Mouse (Mus musculus) stomach, embryonic 16.5 days (tissue): Measurements from ENCODE around the gene Tmem161a. TPM values are rescaled to one million over a fixed set of nuclear protein-coding genes. Genes with fewer than 3 reads are reported as not detected.
A peak's percentile ranks its signal among the peaks of the same experiment; 100 is the strongest.

Experiments
- ATAC-seq: fragments of 200-750 bp; cut with Nextera tagmentation; 2 replicates; pipeline ENCODE4 v1.8.0; 2017; ENCODE audit warnings: moderate number of reproducible peaks, moderate TSS enrichment; ENCODE audit not compliant: insufficient read depth, low FRiP score
- H3K27ac ChIP-seq: fragments of 300-500 bp; sonication (generic); 2 replicates; pipeline ENCODE4 v1.5.1; 2014; ENCODE audit warnings: low read length
- H3K27me3 ChIP-seq: fragments of 300-500 bp; sonication (generic); 2 replicates; pipeline ENCODE4 v1.6.1; 2014; ENCODE audit warnings: low read length, control low read depth, mixed read lengths; ENCODE audit not compliant: control insufficient read depth, insufficient read depth
- H3K36me3 ChIP-seq: fragments of 300-500 bp; sonication (generic); 2 replicates; pipeline ENCODE4 v1.6.1; 2014; ENCODE audit warnings: low read length; ENCODE audit not compliant: control insufficient read depth, insufficient read depth
- H3K4me1 ChIP-seq: fragments of 300-500 bp; sonication (generic); 2 replicates; pipeline ENCODE4 v1.6.1; 2014; ENCODE audit warnings: low read length, control low read depth, mixed read lengths; ENCODE audit not compliant: control insufficient read depth, insufficient read depth
- H3K4me2 ChIP-seq: fragments of 300-500 bp; sonication (generic); 2 replicates; pipeline ENCODE4 v1.6.1; 2014; ENCODE audit warnings: low read depth, low read length, mixed read lengths
- H3K4me3 ChIP-seq: fragments of 300-500 bp; sonication (generic); replicated peaks from 2 replicates; pipeline ENCODE4 v1.5.1; 2014; ENCODE audit warnings: mild to moderate bottlenecking, low read length
- H3K9ac ChIP-seq: fragments of 300-500 bp; sonication (generic); 2 replicates; pipeline ENCODE4 v1.6.1; 2014; ENCODE audit warnings: low read length
- H3K9me3 ChIP-seq: fragments of 300-500 bp; sonication (generic); replicated peaks from 2 replicates; pipeline ENCODE4 v1.6.1; 2016; ENCODE audit warnings: low read length, control low read depth; ENCODE audit not compliant: control insufficient read depth
- WGBS: fragments of 180-500 bp; shearing (Covaris S2); extraction: QIAGEN DNeasy Blood & Tissue Kit; methylation state at CpG from one replicate; pipeline ENCODE4 v1.1.7; 2014; 5-methylcytosine and 5-hydroxymethylcytosine counted together
- polyA plus RNA-seq: library from polyadenylated mRNA; unstranded; fragments of >200 nt; fragmentation: Nextera tagmentation; extraction: Ambion mirVana; gene quantifications from 2 replicates; pipeline ENCODE4 v1.2.1, GENCODE M21; 2015

Gene Tmem161a
- polyA plus RNA-seq, 1 experiment from 2014 or later = 64.2 TPM

DNA sequence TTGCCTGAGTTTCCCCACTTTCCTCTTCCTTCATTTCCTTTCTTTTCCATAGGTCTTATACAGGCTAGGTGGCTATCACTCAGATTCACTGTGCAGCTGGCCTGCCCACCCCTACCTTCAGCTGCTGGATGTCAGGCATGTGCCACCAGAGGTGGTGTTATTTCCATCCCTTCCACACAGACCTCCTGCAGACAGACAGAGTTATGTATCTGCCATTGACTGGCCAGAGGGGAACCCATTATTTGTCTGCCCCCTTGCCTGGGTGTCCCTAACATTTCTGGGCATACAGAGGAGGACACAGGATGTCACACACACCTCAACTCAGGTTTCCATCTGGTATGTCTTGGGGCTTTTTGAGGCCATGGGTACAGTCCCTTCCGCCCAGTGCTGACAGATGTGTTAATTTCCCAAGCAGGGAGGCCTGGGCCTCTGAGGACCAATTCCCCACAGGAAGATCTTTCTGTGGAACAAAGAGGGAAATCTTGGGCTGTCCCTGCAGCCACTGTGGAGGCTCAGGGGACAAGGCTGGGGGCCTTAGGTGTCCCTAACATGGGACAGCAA, 14.8 kb upstream of the Tmem161a start:
- no peak overlapping the region for H3K4me2 ChIP-seq
- no peak overlapping the region for H3K27ac ChIP-seq
- no peaks in the 10 kb centered on the region for H3K27me3 ChIP-seq
- H3K4me3 ChIP-seq = no peak overlapping the region
- 95% methylated on average over 1 of the region's 1 CpGs for WGBS
- H3K9me3 ChIP-seq = no peaks in the 10 kb centered on the region
- no peak overlapping the region for H3K9ac ChIP-seq
- H3K4me1 ChIP-seq = no peaks in the 10 kb centered on the region; the same call in 1 of the 2 replicates
- H3K36me3 ChIP-seq = no peaks in the 10 kb centered on the region
- no peak for ATAC-seq

DNA sequence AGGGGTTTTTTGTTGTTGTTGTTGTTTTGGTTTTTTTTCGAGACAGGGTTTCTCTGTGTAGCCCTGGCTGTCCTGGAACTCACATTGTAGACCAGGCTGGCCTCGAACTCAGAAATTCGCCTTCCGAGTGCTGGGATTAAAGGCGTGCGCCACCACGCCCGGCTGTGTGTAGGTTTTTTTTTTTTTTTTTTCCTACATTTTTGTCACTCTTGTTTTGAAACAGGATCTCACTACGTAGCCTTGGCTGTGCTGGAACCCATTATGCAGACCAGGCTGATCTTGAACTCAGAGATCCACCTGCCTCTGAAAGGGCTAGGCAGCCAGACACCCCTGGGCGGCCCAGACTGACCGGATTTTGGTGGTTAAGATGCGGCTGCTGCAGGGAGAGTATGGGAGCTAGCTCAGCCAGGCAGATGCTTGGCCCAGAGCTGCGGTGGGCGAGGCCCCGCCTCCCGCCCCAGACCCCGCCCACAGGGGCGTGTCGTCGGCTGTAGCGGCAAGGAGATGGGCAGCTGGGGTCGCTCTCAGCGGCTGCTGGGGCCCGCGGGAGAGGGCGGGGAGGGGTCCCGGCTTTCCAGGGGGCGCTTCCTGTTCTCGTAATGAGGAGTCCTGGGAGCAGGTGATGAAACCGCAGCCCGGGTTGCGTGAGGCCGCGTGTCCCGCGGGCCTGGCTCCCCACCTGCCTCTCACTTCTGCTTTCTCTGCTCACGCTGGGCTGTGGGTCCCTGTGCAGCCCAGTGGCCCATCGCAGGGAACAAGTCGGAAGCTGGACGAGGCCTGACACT, 13.9 kb upstream of the Tmem161a start:
- Histone ChIP-seq H3K4me2 (peak overlapping the region; percentile 75), H3K27me3 (no peaks in the 10 kb centered on the region), H3K9ac (peak overlapping the region; percentile 52), H3K27ac (no peak overlapping the region), H3K9me3 (no peaks in the 10 kb centered on the region), H3K4me3 (peak overlapping the region; percentile 49), H3K36me3 (no peaks in the 10 kb centered on the region), H3K4me1 (no peaks in the 10 kb centered on the region; the same call in 1 of the 2 replicates)
- ATAC-seq = peak; percentile 90
- 9% methylated on average over 40 of the region's 40 CpGs for WGBS

DNA sequence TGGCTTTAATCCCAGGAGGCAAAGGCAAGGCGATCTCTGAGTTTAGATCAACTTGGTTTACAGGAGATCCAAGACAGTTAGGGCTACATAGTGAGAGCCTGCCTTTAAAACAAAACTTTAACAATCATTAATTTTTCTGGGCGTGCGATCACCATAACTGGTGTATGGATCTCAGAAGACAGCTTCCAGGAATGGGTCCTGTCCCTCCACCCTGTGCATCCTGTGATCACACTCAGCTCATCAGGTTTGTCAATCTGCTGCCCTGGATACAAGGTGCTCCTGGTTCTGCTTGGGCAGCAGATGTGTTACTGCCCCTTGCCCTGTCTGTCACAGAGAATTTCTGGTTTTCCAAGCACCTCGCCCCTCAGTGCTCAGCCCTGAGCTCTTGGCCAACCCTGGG, 12.9 kb upstream of the Tmem161a start:
- Histone ChIP-seq H3K4me2 (no peak overlapping the region), H3K27me3 (no peaks in the 10 kb centered on the region; the same call in 1 of the 2 replicates), H3K4me3 (no peak overlapping the region), H3K9ac (no peak overlapping the region), H3K4me1 (no peaks in the 10 kb centered on the region; the same call in 1 of the 2 replicates), H3K36me3 (no peaks in the 10 kb centered on the region), H3K9me3 (no peaks in the 10 kb centered on the region), H3K27ac (no peak overlapping the region)
- no peak for ATAC-seq
- WGBS = 80% methylated on average over 4 of the region's 4 CpGs

DNA sequence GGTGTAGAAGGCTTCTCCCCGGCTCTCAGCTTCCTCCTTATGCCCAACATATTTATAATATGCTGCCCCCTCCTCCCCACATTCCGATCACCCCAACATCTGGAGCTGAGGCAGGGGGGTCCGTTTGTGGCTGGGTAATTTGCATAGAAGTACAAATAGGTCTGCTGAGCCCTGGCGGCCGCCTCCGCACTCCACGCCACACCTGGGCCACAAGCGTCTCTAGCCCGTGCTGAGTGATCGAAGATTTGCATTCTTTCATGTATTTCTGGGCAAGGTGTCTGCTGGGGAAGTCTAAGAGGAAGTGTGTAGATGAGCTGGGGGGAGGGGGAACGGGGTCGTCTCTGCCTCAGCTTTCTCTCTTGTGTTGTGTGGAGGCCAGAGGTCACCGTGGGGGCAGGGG, 12.1 kb upstream of the Tmem161a start:
- no peaks in the 10 kb centered on the region; the same call in 1 of the 2 replicates for H3K4me1 ChIP-seq
- no peak for ATAC-seq
- H3K27me3 ChIP-seq = no peaks in the 10 kb centered on the region; the same call in 1 of the 2 replicates
- 59% methylated on average over 13 of the region's 13 CpGs for WGBS
- no peak overlapping the region for H3K27ac ChIP-seq
- H3K36me3 ChIP-seq = no peaks in the 10 kb centered on the region
- no peak overlapping the region for H3K4me2 ChIP-seq
- no peaks in the 10 kb centered on the region for H3K9me3 ChIP-seq
- no peak overlapping the region for H3K9ac ChIP-seq
- H3K4me3 ChIP-seq = no peak overlapping the region

DNA sequence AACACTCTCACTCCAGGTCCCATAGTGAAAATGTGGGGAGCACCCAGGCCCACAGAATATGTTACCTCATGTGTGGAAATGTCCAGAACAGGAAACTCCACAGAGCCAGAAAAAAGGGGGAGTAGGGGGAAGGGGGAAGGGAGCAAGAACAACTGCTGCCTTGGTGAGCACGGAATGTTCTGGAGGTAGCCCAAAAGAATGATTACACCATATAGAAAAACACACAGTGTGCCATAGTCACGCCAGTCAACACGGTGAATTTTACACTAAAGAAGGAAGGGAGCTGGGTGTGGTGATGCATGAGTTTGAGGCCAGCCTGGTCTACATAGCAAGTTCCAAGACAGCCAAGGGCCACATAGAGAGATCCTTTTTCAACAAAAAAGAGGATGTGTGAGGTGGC, 8.8 kb upstream of the Tmem161a start:
- Histone ChIP-seq H3K27me3 (no peaks in the 10 kb centered on the region; the same call in 1 of the 2 replicates), H3K9me3 (no peaks in the 10 kb centered on the region), H3K36me3 (no peaks in the 10 kb centered on the region), H3K9ac (no peak overlapping the region), H3K4me3 (no peak overlapping the region), H3K27ac (no peak overlapping the region), H3K4me1 (peaks cover 7% of the 10 kb centered on the region), H3K4me2 (no peak overlapping the region)
- no peak for ATAC-seq
- WGBS = 78% methylated on average over 3 of the region's 3 CpGs

DNA sequence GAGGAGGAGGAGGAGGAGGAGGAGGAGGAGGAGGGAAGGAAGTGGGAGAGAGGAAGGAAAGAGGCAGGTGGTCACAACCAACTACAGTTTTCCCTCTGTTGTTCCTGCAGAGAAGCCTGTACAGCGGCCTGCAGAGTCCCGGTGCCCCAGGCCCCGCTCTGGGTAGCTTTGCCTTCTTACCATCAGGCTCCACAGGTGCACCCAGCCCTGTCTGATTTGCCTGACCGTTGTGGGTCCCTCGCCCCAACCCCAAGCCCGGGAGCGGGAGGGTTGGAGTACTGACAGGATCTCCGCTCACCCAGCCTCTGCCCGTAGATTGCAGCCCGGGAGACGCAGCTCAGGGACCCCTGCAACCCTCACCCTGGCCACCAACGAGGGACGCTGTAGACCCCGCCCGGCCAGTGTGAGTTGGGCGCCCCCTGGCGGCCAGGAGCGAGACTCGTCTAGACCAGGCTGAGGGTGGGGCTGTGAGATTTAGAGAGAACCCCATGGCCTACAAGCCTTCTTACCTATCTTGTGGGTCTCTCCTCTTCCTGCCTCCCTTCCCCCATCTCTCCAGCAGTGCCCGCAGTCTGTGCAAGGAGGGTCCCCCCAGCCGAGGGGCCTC, 5.5 kb upstream of the Tmem161a start:
- no peaks in the 10 kb centered on the region for H3K36me3 ChIP-seq
- H3K9ac ChIP-seq = peak overlapping the region; percentile 58
- ATAC-seq = peak; percentile 82
- peak overlapping the region; percentile 52 for H3K4me2 ChIP-seq
- H3K9me3 ChIP-seq = no peaks in the 10 kb centered on the region
- 3% methylated on average over 21 of the region's 21 CpGs for WGBS
- peaks cover 7% of the 10 kb centered on the region; the same call in 1 of the 2 replicates for H3K4me1 ChIP-seq
- H3K27ac ChIP-seq = no peak overlapping the region
- H3K27me3 ChIP-seq = no peaks in the 10 kb centered on the region; the same call in 1 of the 2 replicates
- peak overlapping the region; percentile 28; the same call in 1 of the 2 replicates for H3K4me3 ChIP-seq

DNA sequence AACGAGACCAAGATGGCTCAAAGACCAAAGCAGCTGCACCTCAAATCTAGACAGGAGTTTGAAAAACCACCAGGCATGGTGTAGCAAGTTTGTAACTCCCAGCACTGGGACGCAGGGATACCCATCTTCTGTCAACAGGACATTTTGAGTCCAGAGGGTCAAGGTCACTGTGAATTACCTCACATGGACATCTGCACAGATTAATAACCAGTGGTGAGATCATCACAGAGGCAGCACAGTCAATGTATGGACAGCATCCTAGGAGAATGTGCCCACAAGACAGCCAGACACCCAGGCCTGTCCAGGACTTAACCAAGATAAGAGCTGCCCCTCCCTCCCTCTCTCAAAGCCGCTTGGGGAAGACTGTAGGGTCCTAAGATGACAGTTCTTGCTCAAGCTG, 2.0 kb upstream of the Tmem161a start:
- Histone ChIP-seq H3K27ac (no peak overlapping the region), H3K9me3 (no peaks in the 10 kb centered on the region), H3K4me3 (no peak overlapping the region), H3K4me2 (no peak overlapping the region), H3K4me1 (peaks cover 18% of the 10 kb centered on the region), H3K27me3 (no peaks in the 10 kb centered on the region), H3K9ac (no peak overlapping the region), H3K36me3 (no peaks in the 10 kb centered on the region)
- no peak for ATAC-seq
- 79% methylated on average over 3 of the region's 3 CpGs for WGBS

DNA sequence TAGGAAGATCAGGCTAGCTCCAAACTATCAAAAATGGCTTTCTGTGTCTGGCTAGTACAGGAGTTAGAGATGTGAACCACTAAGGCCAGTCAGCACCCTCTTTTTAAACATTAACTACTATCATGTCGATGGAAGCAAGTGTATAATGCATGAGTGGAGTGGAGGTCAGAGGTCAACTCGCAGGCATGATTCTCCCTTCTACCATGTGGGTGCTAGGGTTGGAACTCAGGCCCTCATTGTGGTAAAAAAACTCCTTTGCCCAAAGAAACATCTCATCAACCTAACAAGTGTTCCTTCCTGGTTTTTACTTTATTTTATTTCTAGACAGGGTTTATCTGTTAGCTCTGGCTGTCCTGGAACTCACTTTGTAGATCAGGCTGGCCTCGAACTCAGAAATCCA, 1.4 kb upstream of the Tmem161a start:
- WGBS = 69% methylated on average over 3 of the region's 3 CpGs
- Histone ChIP-seq H3K4me2 (no peak overlapping the region), H3K27ac (no peak overlapping the region), H3K4me3 (no peak overlapping the region), H3K27me3 (no peaks in the 10 kb centered on the region), H3K9me3 (no peaks in the 10 kb centered on the region), H3K4me1 (peaks cover 18% of the 10 kb centered on the region), H3K9ac (no peak overlapping the region), H3K36me3 (no peaks in the 10 kb centered on the region)
- ATAC-seq = no peak

DNA sequence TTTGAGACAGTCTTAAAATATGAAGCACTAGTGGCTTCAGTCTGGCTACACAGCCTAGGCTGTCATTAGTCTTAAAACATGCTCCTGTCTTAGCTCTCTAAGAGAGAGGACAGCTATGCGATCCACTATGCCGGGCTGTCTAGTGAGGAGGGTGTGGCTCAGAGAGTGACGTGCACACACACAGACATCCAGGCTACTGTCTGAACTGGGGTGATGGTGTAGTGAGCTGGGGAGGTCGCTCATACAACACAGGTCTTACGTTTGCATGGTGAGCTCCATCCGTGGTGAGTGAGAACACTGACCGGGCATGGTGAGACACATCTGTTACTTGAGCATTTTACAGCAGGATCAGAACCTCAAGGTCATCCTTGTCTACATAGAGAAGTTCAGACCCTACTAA, 916 bp upstream of the Tmem161a start:
- H3K4me1 ChIP-seq = peaks cover 18% of the 10 kb centered on the region
- H3K9ac ChIP-seq = no peak overlapping the region
- no peaks in the 10 kb centered on the region for H3K9me3 ChIP-seq
- H3K27me3 ChIP-seq = no peaks in the 10 kb centered on the region
- H3K27ac ChIP-seq = no peak overlapping the region
- ATAC-seq = no peak
- no peak overlapping the region for H3K4me2 ChIP-seq
- no peak overlapping the region for H3K4me3 ChIP-seq
- H3K36me3 ChIP-seq = no peaks in the 10 kb centered on the region
- WGBS = 77% methylated on average over 7 of the region's 7 CpGs
